Mouse (Mus musculus) testis, adult 2 months (tissue): Measurements from ENCODE around the gene Pigu.

Experiments
- CTCF ChIP-seq: fragments of 200-500 bp; IDR thresholded peaks from 2 replicates; pipeline ENCODE4 v1.5.1; 2012; ENCODE audit warnings: low read depth, mild to moderate bottlenecking, inconsistent platforms, low read length, moderate library complexity; ENCODE audit not compliant: control insufficient read depth, insufficient read depth, insufficient replicate concordance
- POLR2A ChIP-seq: fragments of 200-500 bp; IDR thresholded peaks from 2 replicates; pipeline ENCODE4 v1.6.1; 2012; ENCODE audit warnings: low read depth, mild to moderate bottlenecking, inconsistent platforms, low read length, moderate library complexity; ENCODE audit not compliant: control insufficient read depth

GRCm38 (mm10) chr2:155346670-155347069 is 10.6 kb downstream of the Pigu start:
- TF ChIP-seq POLR2A (no peak), CTCF (no peak)
